Mouse (Mus musculus): ENCODE measurements around the gene Gmfb. TPM values are rescaled to one million over a fixed set of nuclear protein-coding genes. Genes with fewer than 3 reads are reported as not detected.

Gmfb gene
- polyA plus RNA-seq (2015; fragmentation: Illumina TruSeq; extraction: RNeasy Lipid Tissue Mini Kit (QIAGEN cat#74804); ENCODE audit: insufficient read depth, low read depth, low replicate concordance), result 8.4 TPM

DNA sequence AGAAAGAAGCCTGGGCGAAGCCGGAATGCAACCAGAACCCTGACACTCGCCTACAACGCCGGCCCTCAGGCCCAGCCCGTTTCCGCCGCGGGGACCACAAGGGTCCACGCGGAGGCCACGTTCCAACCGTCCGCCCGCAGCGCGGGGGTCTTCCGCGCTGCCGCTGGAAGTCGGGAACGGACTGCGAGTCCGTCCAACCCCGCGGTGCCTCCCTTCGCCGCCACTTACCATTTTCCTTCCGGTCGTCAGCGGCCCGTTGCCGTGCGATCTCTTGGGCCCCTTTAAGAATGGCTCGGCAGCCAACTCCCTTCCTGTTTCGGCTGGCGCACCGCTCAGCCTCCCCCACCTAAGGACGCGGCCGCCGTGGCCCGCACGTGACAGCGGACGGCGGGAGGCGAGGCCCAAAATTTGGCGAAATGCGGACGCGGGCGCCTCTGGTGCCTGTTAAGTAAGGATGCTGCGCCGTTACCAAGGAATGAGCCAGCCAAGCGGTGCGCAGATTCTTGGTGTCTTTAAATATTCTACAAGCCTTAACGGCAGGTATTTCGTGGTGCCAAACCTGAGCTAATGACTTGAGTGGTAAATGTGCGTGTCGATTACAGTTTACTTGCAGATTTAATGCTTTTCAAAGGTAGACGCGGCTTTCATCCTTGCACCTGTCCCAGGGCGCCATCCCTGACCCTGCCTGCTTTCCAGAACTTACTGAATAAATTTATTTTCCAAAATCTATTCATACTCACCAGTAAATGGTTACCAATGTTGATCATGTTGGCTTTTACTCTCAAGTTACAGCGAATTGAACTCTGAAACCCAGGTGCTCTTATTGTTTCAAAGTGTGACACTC, at the start of gene Gmfb:
Gene Gmfb, minus strand, starts transcription at position 370 of the 844 bp plus-strand sequence.

DNA sequence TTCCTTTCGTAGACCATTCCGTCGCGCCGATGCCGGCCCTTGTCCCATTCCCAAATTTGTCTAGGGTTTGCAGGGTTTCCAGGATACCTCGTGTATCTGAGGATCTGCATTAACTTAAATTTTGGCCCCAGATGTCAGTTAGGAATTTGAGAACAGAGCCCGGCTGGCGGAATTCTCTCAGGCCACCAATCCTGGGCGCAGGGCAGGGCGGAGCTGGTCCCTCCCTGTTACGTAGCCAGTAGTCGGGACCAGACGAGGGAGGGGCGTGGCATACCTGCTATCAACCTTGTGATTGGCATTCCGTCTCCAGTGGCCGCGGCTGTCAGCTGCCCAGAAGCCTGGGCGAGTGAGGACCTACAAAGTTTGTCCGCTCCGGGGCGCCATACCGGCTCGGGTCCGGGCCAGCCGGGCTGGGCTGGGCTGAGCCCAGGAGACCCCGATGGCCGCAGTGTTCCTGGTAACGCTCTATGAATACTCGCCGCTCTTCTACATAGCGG, 9.8 kb upstream of the Gmfb start, which contains the start of gene Cgrrf1:
Gene Cgrrf1, plus strand, starts transcription at position 289 of the 497 bp plus-strand sequence.

DNA sequence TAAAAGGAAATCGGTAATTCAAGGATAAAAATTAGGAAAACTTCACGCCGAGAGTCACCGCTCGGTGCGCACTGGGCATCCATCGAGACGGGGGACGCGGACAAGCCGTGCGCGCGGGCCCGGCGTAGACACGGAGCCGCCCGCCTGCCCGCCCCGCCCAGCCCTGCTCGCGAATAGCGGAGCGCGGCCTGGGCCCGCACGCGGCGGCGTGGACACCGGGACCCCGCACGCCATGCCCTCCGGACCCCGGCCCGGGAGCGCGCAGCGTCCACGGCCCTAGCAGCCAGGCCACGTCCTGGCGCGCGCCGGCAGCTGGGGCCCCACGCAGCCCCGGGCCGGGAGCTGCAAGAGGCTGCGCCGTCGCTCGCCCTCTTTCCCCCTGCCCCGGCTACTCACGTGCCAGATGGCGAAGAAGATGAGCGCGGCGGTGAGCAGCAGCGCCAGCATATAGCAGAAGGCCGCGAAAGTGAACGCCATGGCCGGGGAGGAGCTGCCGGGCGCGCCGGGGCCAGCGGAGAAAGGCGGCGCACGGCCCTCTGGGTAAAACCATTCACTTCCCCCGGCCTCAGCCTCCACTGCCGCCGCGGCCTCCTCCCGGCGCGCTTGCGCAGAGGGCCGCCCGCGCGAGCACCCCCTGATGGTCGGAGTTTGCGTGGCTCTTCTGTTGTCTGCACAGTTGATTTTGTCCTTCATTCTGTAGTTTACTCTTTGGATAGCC, 34.1 kb downstream of the Gmfb start, which contains the start of gene Cnih1:
Gene Cnih1, minus strand, starts transcription at position 625 of the 718 bp plus-strand sequence.

DNA sequence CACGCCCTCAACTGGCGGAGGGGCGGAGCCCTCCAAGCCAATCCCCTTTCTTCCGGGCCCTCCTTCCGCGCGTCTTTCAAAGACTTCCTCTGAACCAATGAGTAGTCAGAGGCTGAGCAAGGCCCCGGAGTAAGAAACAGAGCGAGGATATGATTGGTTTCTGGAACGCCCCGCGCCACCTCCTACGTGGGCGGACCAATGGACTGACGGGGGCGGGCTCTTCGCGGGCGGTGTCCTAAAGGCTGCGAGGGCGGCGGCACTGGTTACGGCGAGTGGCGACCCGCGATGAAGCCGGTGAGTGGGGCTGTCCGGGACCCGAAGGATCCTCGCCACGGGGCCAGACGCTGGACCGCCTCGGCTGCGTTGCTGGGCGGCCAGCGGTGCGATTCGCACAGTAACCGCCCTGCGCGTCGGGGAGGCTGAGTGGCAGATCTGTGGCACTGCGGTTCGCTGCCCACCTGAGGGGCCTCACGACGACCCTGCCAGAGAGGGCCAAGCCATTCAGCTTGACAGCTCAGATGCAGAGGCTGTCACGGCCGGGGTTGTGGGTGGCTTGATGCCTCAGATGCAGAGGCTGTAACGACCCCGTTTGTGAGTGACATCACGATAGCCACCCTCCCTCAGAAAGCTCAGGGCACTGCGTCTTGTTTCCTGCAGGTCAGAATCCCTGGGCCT, 61.5 kb downstream of the Gmfb start, which contains the start of gene Cdkn3:
Gene Cdkn3, plus strand, starts transcription at position 187 of the 675 bp plus-strand sequence.

Other genes with a start within 250 kb of the Gmfb start
- not detected for gene Cdkn3, start 61.7 kb downstream of the Gmfb start, polyA plus RNA-seq (2015; fragmentation: Illumina TruSeq; extraction: RNeasy Lipid Tissue Mini Kit (QIAGEN cat#74804); ENCODE audit: insufficient read depth, low read depth, low replicate concordance)
- 23.9 TPM for gene Cnih1, start 33.8 kb downstream of the Gmfb start, polyA plus RNA-seq (2015; fragmentation: Illumina TruSeq; extraction: RNeasy Lipid Tissue Mini Kit (QIAGEN cat#74804); ENCODE audit: insufficient read depth, low read depth, low replicate concordance)
- gene Cgrrf1, start 9.9 kb upstream of the Gmfb start, polyA plus RNA-seq (2015; fragmentation: Illumina TruSeq; extraction: RNeasy Lipid Tissue Mini Kit (QIAGEN cat#74804); ENCODE audit: insufficient read depth, low read depth, low replicate concordance), result 10.5 TPM
- gene Samd4, start 60.6 kb upstream of the Gmfb start, polyA plus RNA-seq (2015; fragmentation: Illumina TruSeq; extraction: RNeasy Lipid Tissue Mini Kit (QIAGEN cat#74804); ENCODE audit: insufficient read depth, low read depth, low replicate concordance), result 1.2 TPM